Mouse (Mus musculus) megakaryocyte, embryonic 14.5 days (primary cell): Measurements from ENCODE around the gene Npdc1.

Experiments
- FLI1 ChIP-seq: IDR thresholded peaks from 2 replicates; pipeline ENCODE4 v1.6.1; 2012; ENCODE audit warnings: low read length, inconsistent platforms, mixed read lengths
- GATA1 ChIP-seq: IDR thresholded peaks from 3 replicates; pipeline ENCODE4 v1.6.1; 2012; ENCODE audit warnings: mixed read lengths, low read length, inconsistent platforms, borderline replicate concordance

DNA sequence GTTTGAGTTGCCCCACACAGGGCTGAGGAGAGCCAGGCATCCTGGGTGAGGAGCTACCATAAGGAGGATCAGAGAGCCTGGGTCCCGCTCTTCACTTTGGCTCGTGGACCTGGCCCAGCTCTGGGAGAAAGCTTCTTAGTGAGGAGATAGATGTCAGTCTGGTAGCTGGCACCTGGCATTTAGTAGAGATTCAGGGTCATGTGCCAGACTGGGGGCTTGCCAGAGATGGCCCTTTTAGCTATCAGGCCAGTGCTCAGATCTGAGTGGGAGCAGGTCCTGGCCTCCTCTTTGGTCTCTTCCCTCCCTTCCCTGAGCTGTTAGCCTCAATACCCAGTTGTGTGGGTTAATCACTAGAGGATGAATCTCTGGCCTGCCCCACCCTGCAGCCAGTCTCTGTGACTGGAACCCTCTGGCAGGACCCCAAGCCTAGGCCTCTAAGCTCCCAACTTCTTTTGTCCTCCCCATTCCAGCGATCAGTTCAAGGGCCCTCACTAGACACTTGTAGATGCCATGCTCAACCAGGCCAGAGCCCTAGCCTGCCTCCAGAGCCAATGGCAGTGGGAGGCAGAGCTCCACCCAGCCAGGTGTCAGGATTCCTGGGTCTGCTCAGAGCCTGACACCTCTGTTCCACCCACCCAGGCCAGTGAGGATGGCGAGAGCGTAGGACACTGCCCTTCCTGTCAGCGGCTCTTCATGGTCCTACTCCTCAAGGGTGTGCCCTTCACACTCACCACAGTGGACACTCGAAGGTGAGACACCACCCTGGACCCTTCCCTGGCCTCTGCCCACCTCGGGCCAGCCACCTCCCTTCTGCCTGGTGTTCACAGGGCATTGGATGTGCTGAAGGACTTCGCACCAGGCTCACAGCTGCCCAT lies 58.1 kb downstream of the Npdc1 start:
- no peak for TF ChIP-seq GATA1
- TF ChIP-seq FLI1: no peak
